Mouse (Mus musculus) olfactory bulb, adult 2 months (tissue): ENCODE measurements around the gene Igsf9.

Source experiments
- CTCF ChIP-seq: fragments of 200-500 bp; IDR thresholded peaks from 2 replicates; pipeline ENCODE4 v1.5.1; 2012; ENCODE audit warnings: low read depth, mild to moderate bottlenecking, low read length, moderate library complexity; ENCODE audit not compliant: insufficient read depth
- POLR2A ChIP-seq: fragments of 200-500 bp; IDR thresholded peaks from 2 replicates; pipeline ENCODE4 v1.6.1; 2012; ENCODE audit warnings: mild to moderate bottlenecking, low read depth, low read length, moderate library complexity; ENCODE audit not compliant: insufficient read depth

GRCm38 (mm10) chr1:172458041-172458440 is 23.5 kb upstream of the Igsf9 start:
- TF ChIP-seq CTCF, result no peak
- no peak for TF ChIP-seq POLR2A
